Mouse (Mus musculus) right cerebral cortex, postnatal 36 days (tissue): Measurements from ENCODE around the gene Osbpl2.
A peak's percentile ranks its signal among the peaks of the same experiment; 100 is the strongest.

Source experiments
- DNase-seq, 2 experiments: peaks; one replicate each; pipeline ENCODE4 v3.0.0; 2022; ENCODE audit warnings: low spot score in 2 of 2, mixed read lengths in 1 of 2

Gene Osbpl2

GRCm38 (mm10) chr2:180104659-180105377 is 14.3 kb upstream of the Osbpl2 start:
- DNase-seq = no peak

GRCm38 (mm10) chr2:180105441-180106190 is 13.5 kb upstream of the Osbpl2 start:
- DNase-seq = no peak

- DNase-seq = no peak
These were observed 12.0 kb upstream of the Osbpl2 start for GRCm38 (mm10) chr2:180107081-180107480.

- DNase-seq = no peak
These were observed 10.8 kb upstream of the Osbpl2 start for GRCm38 (mm10) chr2:180108285-180108684.

- DNase-seq = peak; percentile 72 to 85
These were observed 4.9 kb upstream of the Osbpl2 start for GRCm38 (mm10) chr2:180113909-180114890.

GRCm38 (mm10) chr2:180115279-180115678 is 3.8 kb upstream of the Osbpl2 start:
- DNase-seq = peak in 1 of 2 experiments; percentile 75

GRCm38 (mm10) chr2:180116081-180116493 is 3.0 kb upstream of the Osbpl2 start:
- DNase-seq = no peak

- no peak for DNase-seq
These were observed 2.2 kb upstream of the Osbpl2 start for GRCm38 (mm10) chr2:180116741-180117484.

GRCm38 (mm10) chr2:180117485-180118194 is 1.5 kb upstream of the Osbpl2 start:
- DNase-seq = peak in 1 of 2 experiments; percentile 69

GRCm38 (mm10) chr2:180119439-180120291 is 559 bp downstream of the Osbpl2 start:
- DNase-seq = no peak

GRCm38 (mm10) chr2:180120292-180120761 is 1.2 kb downstream of the Osbpl2 start:
- no peak for DNase-seq

- DNase-seq = no peak
These were observed 5.1 kb downstream of the Osbpl2 start for GRCm38 (mm10) chr2:180124192-180124591.

- no peak for DNase-seq
These were observed 7.1 kb downstream of the Osbpl2 start for GRCm38 (mm10) chr2:180126195-180126594.

- DNase-seq = no peak
These were observed 8.6 kb downstream of the Osbpl2 start for GRCm38 (mm10) chr2:180127675-180128074.

- DNase-seq = no peak
These were observed 14.1 kb downstream of the Osbpl2 start for GRCm38 (mm10) chr2:180133231-180133630.

- no peak for DNase-seq
These were observed 14.8 kb downstream of the Osbpl2 start for GRCm38 (mm10) chr2:180133911-180134310.

- no peak for DNase-seq
These were observed 16.3 kb downstream of the Osbpl2 start for GRCm38 (mm10) chr2:180135414-180135813.

- DNase-seq = no peak
These were observed 27.0 kb downstream of the Osbpl2 start for GRCm38 (mm10) chr2:180146091-180146490.

- peak in 1 of 2 experiments; percentile 31 for DNase-seq
These were observed 28.3 kb downstream of the Osbpl2 start for GRCm38 (mm10) chr2:180147379-180147778.
